Mouse (Mus musculus): Measurements from ENCODE around the gene Cars2. TPM values are rescaled to one million over a fixed set of nuclear protein-coding genes. Genes with fewer than 3 reads are reported as not detected.

Cars2 gene
- polyA plus RNA-seq, 1 experiment from 2014 or later: 25.2 TPM

Other genes with a start within 250 kb of the Cars2 start
- 43.0 and 43.6 TPM in 2 replicates for gene Col4a2, start 238.0 kb downstream of the Cars2 start, polyA plus RNA-seq (2015; fragmentation: Nextera tagmentation; extraction: Ambion mirVana)
- gene Col4a1, start 238.0 kb downstream of the Cars2 start, polyA plus RNA-seq (2015; fragmentation: Nextera tagmentation; extraction: Ambion mirVana): 91.8 and 92.1 TPM in 2 replicates
- gene Rab20, start 72.1 kb downstream of the Cars2 start, polyA plus RNA-seq (2015; fragmentation: Nextera tagmentation; extraction: Ambion mirVana): 1.3 and 1.5 TPM in 2 replicates
- gene Naxd, start 53.3 kb downstream of the Cars2 start, polyA plus RNA-seq (2015; fragmentation: Nextera tagmentation; extraction: Ambion mirVana): 144 and 148 TPM in 2 replicates
- gene Ing1, start 4.8 kb upstream of the Cars2 start, polyA plus RNA-seq (2015; fragmentation: Nextera tagmentation; extraction: Ambion mirVana): 45.7 TPM in 2 replicates
- gene Ankrd10, start 85.0 kb upstream of the Cars2 start, polyA plus RNA-seq (2015; fragmentation: Nextera tagmentation; extraction: Ambion mirVana): 81.3 and 82.8 TPM in 2 replicates
- not detected in 2 replicates for gene 1700016D06Rik, start 150.3 kb upstream of the Cars2 start, polyA plus RNA-seq (2015; fragmentation: Nextera tagmentation; extraction: Ambion mirVana)
- gene Arhgef7, start 176.9 kb upstream of the Cars2 start, polyA plus RNA-seq (2015; fragmentation: Nextera tagmentation; extraction: Ambion mirVana): 73.4 and 81.0 TPM in 2 replicates